Mouse (Mus musculus): Measurements from ENCODE around the gene Olfr1344.

DNA sequence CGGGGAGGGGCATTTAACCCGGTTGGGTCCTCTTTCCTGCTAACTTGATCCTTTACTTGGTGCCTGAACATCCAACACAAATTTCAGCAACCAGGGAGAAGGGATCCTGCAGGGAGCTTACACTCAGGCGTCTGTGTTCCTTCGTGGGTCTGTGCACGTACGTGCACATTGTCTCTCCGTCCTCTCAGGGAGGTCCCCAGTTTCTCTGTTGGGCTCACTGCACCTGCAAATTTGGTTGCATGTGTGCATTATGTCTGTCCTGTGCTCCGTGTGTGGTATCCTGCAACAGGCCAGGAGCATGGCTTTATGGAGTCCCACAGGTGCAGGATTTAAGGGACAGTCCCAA, 23.1 kb upstream of the Olfr1344 start:
- TF ChIP-seq POLR2A (IDR thresholded peaks at IDR 0.05; ENCODE audit: control insufficient read depth, extremely low read depth, insufficient read depth, low read length, poor library complexity) (no peak), CTCF (IDR thresholded peaks at IDR 0.05; ENCODE audit: borderline replicate concordance, control insufficient read depth, extremely low read depth, insufficient read depth, low read length, poor library complexity) (no peak)
